Mouse (Mus musculus) v-Abl transformed pro-B cells (cell line): ENCODE results near the gene Sema4c.

Experiments used
- in situ Hi-C, 2 experiments: fragments of 400-800 bp; cut with MboI; formaldehyde crosslinking; loops; one replicate each; pipeline ENCODE4 v1.15.1; 2025; ENCODE audit not compliant: unreplicated experiment in 2 of 2

Sema4c gene

DNA sequence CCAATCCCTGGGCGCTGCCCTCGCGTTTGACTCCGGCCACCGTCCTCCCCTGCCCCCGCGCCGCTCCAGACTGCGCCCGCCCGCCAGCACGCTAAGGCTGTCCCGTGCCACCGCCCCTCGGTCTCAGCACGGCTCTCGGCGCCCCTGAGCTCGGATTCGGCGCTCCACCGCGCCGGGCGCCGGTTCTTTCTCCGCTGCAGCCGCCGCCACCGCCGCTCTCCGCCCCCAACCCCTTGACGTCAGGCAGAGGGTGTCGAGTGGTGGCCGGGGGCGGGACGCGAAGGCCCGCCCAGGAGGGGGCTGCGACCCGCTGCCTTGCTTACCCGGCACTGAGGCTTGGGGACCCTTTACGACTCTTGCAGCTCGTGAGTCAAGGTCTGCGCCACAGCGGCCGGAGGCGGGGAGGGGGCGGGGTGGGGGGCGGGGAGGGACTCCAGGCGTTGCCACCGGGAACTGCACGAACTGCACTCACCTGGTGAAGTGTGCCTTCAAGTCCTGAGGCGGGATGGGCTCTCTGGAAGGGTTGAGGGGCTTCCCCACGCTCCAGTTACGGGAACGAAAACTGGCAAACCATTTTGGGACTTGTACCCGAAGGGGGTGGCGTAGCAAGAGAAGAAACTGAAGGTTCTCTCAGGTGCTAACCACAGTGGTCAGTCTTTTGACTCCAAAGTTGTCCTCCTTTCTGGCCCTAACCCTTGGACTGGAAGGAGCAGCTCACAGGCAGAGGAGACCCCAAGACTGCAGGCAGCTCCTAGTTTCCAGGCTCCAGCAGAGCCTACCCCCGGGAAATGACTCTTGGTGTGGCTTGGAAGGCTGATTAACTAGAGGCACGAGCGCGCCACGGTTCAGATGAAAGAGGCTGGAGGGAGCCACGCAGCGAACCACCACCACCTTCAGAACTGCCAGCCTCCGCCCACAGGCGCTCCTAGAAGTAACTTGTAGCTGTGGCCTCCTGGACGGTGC is at the start of gene Sema4c:
Sema4c (minus strand) TSS at position 319 of the 963 bp plus-strand sequence.
- in situ Hi-C loops, result no loop called here

GRCm38 (mm10) chr1:36606951-36607350 is 48.8 kb upstream of the Sema4c start:
- in situ Hi-C loops, result no loop called here

DNA sequence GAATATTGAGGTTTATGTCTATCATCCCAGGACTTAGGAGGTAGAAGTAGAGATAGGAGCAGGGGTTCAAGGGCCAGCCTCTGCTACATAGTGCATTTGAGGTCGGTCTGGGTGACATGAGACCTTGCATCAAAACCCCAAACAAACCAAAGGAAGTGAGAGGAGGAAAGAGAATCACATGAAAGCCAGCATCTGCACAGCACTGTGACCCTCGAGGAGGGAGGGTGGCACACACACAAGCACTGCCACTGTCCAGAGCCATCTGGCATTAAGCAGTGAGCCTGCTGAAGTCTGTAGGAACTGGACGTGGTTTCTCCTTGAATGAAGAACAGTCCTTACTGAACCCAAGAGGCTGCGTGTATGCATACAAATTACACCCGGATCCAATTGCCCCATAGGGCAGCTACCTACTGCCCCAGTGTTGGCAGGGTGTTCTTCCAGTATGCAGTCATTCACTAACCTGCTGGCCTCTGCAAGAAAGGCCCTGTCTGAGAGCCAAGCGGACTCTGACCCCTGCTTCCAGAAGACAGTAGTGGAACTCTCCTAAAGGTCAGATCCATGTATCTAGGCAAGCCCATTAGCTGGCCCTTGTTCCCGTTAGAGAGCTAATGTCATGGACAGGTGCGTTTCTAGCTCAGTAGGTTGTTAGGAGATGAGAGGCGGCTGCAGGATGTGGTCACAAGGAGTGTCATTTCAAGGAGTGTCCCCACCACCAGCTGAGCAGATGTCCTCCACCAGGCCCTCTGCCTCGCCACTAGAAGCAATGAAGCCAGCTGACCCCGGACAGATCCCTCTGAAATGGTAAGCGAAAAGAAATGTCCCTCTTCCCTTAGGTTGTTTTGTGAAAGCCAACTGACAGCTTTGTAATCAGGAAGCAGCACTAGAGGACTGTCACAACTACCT is 46.4 kb upstream of the Sema4c start:
- in situ Hi-C loops, result no loop called here

DNA sequence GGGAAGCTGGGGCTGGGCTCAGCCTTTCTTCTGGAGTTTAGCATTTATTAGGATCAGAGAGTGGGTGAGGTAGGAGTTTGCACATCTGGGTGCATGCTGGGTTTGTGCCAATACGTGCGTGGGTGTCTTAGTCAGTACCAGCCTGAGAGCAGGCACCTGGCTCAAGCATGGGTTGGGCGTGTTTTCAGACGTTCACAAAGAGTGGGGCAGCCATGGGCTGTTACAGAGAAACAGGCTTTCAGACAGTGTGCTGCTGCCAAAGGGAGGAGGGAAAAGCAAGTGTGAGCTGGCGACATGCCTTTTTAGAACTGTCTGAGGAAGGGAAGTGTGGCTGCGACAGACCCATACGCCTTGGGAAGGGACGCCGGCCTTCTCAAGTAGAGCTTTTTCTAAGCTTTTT is 45.2 kb upstream of the Sema4c start:
- in situ Hi-C loops, result no loop called here

DNA sequence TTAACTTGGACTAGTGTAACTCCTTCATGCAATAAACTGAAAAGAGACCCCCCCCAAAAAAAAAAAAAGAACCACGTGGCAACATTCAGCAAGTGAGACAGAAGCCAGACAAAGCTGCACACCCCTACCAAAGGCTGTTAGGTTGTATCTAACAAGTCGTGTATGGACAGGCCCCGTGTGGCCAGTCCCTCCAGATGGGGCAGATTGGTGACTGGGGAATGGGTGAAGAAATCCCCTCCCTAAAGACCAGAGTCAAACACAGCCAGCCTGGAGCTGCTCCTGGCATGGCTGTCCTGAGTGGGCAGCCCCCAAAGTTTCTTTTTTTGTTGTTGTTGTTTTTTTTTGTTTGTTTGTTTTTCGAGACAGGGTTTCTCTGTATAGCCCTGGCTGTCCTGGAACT is 44.1 kb upstream of the Sema4c start:
- in situ Hi-C loops, result no loop called here

GRCm38 (mm10) chr1:36598411-36598810 is 40.3 kb upstream of the Sema4c start:
- in situ Hi-C loops, result no loop called here

GRCm38 (mm10) chr1:36596114-36596513 is 38.0 kb upstream of the Sema4c start:
- in situ Hi-C loops, result no loop called here

DNA sequence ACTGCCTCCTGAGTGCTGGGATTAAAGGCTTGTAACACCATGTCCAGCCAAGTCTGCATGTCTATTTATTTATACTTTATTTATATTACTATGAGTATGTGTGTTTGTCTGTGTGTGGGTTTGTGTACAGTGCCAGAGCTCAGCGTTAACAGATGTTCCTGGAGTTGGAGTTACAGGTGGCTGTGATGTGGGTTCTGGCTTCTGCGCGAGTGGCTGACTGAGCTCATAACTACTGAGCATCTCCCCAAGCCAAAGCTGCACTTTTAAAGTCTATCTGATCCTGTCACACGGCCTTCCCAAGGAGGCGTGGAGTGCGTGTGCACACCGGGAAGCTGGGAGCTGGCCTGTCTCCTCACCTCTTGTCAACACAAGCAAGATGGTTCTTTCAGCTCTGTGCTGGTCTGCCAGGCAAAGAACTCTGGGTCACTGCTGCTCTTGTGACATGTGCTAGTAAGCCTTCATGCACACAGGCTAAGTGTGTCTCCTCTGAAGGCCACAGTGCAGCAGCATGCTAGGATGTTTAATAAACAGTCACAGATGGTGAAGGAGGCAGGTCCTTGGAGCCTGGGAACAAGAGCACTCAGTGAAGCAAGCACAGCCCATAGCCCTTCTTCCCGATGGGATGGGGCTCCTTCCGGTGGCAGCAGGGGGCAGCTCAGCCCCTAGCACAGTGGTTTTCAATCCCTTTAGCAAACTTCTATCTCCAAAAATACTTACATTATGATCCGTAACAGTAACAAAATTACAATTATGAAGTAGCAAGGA is 37.2 kb upstream of the Sema4c start:
- in situ Hi-C loops, result no loop called here

- in situ Hi-C loops, result no loop called here
Measured at GRCm38 (mm10) chr1:36593099-36593498, 35.0 kb upstream of the Sema4c start.

DNA sequence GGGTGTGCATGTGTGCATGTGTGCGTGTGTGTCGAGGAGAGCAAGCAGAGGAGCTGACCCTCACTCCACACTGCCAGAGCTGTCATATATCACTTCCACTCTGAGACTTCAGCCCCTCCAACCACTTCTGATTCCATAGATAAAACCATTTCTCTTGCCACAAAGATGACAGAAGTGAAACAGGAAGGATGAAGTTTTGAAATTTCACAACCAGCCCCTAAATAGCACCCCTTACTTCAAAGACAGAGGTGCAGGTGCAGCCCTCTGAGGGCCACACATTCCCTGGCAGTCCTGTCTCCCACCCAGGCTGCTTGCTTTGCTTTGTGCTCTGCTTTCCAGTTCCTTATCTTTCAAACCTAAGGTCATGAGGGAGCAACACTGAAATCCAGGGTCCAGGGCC is 33.3 kb upstream of the Sema4c start:
- in situ Hi-C loops, result no loop called here

DNA sequence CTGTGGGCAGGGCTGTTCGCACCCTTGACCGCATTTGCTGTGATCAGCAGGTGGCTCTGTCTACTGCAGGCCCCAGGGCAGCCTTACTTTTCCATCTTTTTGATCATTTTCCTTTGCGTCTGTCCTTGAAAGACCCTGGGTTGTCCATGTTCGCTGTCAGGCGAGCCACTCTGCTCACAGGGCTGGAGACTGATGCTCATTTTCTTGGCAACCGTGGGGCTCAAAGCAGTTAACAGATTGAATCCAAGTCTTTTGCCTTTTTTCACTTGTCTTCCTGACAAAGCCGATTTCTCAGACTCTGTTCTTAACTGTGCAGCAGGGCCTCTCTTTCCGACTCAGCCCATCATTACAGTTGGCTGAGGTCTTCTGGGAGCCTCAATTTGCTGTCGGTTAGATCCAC is 32.5 kb upstream of the Sema4c start:
- in situ Hi-C loops, result no loop called here

- in situ Hi-C loops, result no loop called here
Measured at GRCm38 (mm10) chr1:36589486-36589885, 31.3 kb upstream of the Sema4c start.

DNA sequence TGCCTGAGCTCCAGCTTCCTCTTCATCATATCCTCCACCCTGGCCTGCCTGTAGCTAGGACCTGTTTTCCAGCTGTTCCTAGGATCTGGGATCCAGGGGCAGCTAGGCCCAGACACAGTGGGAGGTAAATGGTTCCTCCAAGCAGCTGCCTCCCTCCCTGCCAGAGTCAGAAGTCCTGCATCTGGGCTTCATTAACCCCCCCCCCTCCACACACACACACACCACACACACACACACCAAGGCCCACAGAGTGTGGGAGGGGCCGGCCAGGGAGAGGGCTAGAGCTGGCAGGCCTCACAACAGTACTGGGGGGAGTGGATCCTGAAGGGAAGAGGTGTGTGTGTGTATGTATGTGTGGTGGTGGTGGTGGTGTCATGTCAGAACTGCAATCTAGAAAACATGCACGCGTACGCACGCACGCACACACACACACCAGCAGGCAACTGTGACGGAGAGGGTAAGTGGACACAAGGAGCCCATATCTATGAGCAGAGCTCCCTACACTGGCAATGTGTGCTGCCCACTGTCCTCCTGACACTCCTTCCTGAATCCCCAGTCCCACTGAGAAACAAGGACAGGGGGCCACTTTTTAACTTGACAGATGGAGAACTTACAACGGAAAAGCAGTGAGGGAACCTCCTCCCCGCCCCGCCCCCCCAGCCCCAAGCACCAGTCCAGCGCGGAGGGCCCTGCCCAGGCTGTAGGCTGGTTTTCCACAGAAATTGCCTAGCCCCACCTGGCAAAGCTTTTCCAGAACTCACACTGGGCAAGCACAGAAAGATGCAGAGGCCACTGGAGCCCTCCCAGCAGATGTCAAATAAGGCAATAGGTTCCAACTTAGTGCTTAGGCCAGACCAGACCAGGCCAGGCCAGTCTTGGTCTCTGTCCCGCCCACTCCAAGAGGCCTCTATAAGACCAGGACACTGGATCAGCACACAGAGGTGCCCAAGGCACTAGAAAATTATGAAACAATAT is 30.6 kb upstream of the Sema4c start:
- in situ Hi-C loops, result no loop called here

GRCm38 (mm10) chr1:36587860-36588259 is 29.7 kb upstream of the Sema4c start:
- in situ Hi-C loops, result no loop called here

DNA sequence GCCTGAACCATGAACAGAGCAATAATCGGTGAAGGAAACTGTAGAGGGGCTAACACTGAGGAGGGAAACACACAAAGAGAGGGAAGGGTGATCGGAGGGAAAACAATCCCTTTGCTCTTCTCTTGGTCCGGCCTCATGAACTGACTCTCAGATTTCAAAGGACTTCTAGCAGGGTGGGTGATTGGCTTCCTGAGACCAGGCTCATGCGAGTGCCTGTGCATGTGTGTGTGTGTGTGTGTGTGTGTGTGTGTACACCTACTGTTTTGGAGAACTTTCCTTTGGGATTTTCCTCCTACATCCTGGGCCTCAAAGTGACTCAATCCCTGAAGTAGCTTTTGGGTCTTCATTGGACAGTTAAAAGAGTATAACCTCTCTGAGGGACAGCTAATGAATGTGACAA is 28.1 kb upstream of the Sema4c start:
- in situ Hi-C loops, result no loop called here

GRCm38 (mm10) chr1:36583408-36584116 is 25.4 kb upstream of the Sema4c start:
- in situ Hi-C loops, result no loop called here

DNA sequence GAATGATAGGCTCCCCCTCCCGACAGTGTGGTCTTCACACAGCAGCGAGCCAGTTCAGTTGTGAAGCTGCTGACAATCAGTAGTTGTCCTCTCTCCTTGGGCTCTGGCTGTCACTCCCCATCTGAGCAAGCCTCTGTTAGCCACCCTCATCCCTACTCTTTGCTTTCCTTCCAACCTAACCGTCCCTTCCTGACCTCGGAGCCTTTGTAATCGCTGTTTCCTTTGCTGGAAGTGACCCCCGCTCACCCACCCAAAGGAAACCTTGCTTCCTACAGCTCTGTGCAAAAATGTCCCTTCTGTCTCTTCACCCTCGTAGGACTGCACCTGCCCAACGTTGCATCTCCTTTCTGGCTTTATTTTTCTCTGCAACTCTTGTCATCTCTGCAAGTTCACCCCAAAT is 24.1 kb upstream of the Sema4c start:
- in situ Hi-C loops, result no loop called here

GRCm38 (mm10) chr1:36581260-36581659 is 23.1 kb upstream of the Sema4c start:
- in situ Hi-C loops, result no loop called here
